Mouse (Mus musculus) T-helper 17 cell (primary cell): Measurements from ENCODE around the gene Styx.

Experiments used
- in situ Hi-C, 2 experiments: fragments of 300-600 bp; cut with MboI, MseI; formaldehyde crosslinking; loops; 1 replicate in 1 of 2; 2 replicates in 1 of 2; pipeline ENCODE4 v1.15.1; 2025; ENCODE audit warnings: high pct_unique_total_duplicates in 2 of 2

Styx gene

GRCm38 (mm10) chr14:45350931-45351859, at the start of gene Styx:
Gene Styx (plus strand): TSS chr14:45351093.
- in situ Hi-C loops: no loop called here

GRCm38 (mm10) chr14:45303939-45304338, 47.0 kb upstream of the Styx start:
- in situ Hi-C loops: no loop called here

- in situ Hi-C loops: no loop called here
These were observed 46.5 kb upstream of the Styx start for GRCm38 (mm10) chr14:45304389-45304788.

GRCm38 (mm10) chr14:45305852-45306251, 45.0 kb upstream of the Styx start:
- in situ Hi-C loops: loop anchor here in 1 of 2 experiments (5.0 kb wide), 1 partner anchor 36 kb away; no protein-coding TSS in a partner anchor

- in situ Hi-C loops: loop anchor here in 1 of 2 experiments (5.0 kb wide), 1 partner anchor 35 kb away; no protein-coding TSS in a partner anchor
These were observed 43.1 kb upstream of the Styx start for GRCm38 (mm10) chr14:45307630-45308328.

- in situ Hi-C loops: loop anchor here in 1 of 2 experiments (5.0 to 10.0 kb wide), 3 partner anchors 33 to 1885 kb away; partner anchors contain the start of gene Ptger2
These were observed 41.2 kb upstream of the Styx start for GRCm38 (mm10) chr14:45309646-45310045.

GRCm38 (mm10) chr14:45310101-45310500, 40.8 kb upstream of the Styx start:
- in situ Hi-C loops: loop anchor here in 1 of 2 experiments (5.0 to 10.0 kb wide), 2 partner anchors 323 to 1885 kb away; partner anchors contain the start of gene Ptger2

GRCm38 (mm10) chr14:45316927-45317326, 34.0 kb upstream of the Styx start:
- in situ Hi-C loops: loop anchor here in 1 of 2 experiments (10.0 kb wide), 1 partner anchor 1878 kb away; no protein-coding TSS in a partner anchor

GRCm38 (mm10) chr14:45317921-45318411, 32.9 kb upstream of the Styx start:
- in situ Hi-C loops: loop anchor here in 1 of 2 experiments (10.0 kb wide), 1 partner anchor 1877 kb away; no protein-coding TSS in a partner anchor

GRCm38 (mm10) chr14:45318426-45319236, 32.3 kb upstream of the Styx start, which contains the start of gene Ero1l:
Gene Ero1l (minus strand): TSS chr14:45318771.
- in situ Hi-C loops: loop anchor here in 1 of 2 experiments (10.0 kb wide), 1 partner anchor 1876 kb away; no protein-coding TSS in a partner anchor

GRCm38 (mm10) chr14:45319237-45319610, 31.7 kb upstream of the Styx start:
- in situ Hi-C loops: loop anchor here in 1 of 2 experiments (10.0 kb wide), 1 partner anchor 1876 kb away; no protein-coding TSS in a partner anchor

- in situ Hi-C loops: loop anchor here in 1 of 2 experiments (5.0 kb wide), 1 partner anchor 103 kb away; the partner anchor contains the start of gene Gpr137c
These were observed 30.8 kb upstream of the Styx start for GRCm38 (mm10) chr14:45320111-45320510.

GRCm38 (mm10) chr14:45321067-45321466, 29.8 kb upstream of the Styx start:
- in situ Hi-C loops: loop anchor here in 1 of 2 experiments (5.0 kb wide), 1 partner anchor 104 kb away; the partner anchor contains the start of gene Gpr137c

- in situ Hi-C loops: loop anchor here in 1 of 2 experiments (5.0 kb wide), 1 partner anchor 104 kb away; the partner anchor contains the start of gene Gpr137c
These were observed 29.3 kb upstream of the Styx start for GRCm38 (mm10) chr14:45321622-45322021.

- in situ Hi-C loops: loop anchor here in 1 of 2 experiments (5.0 kb wide), 1 partner anchor 105 kb away; the partner anchor contains the start of gene Gpr137c
These were observed 28.4 kb upstream of the Styx start for GRCm38 (mm10) chr14:45322450-45322849.

GRCm38 (mm10) chr14:45323320-45323719, 27.6 kb upstream of the Styx start:
- in situ Hi-C loops: loop anchor here in 1 of 2 experiments (5.0 kb wide), 1 partner anchor 106 kb away; the partner anchor contains the start of gene Gpr137c

- in situ Hi-C loops: loop anchor here (25.0 kb wide), 2 partner anchors 1437 to 1937 kb away; partner anchors contain the start of gene Cdkn3 (in 1 of the 2)
These were observed 25.4 kb upstream of the Styx start for GRCm38 (mm10) chr14:45325471-45325870.

GRCm38 (mm10) chr14:45328072-45328713, 22.7 kb upstream of the Styx start:
- in situ Hi-C loops: loop anchor here (25.0 kb wide), 2 partner anchors 1434 to 1934 kb away; partner anchors contain the start of gene Cdkn3 (in 1 of the 2)

GRCm38 (mm10) chr14:45329018-45329588, 21.8 kb upstream of the Styx start:
- in situ Hi-C loops: loop anchor here (25.0 kb wide), 2 partner anchors 1433 to 1933 kb away; partner anchors contain the start of gene Cdkn3 (in 1 of the 2)
